Mouse (Mus musculus) hindbrain, embryonic 10.5 days (tissue): ENCODE results near the gene Psap. TPM values are rescaled to one million over a fixed set of nuclear protein-coding genes. Genes with fewer than 3 reads are reported as not detected.

Experiments
- DNase-seq: peaks from one replicate; pipeline ENCODE4 v3.0.0-alpha.2; 2017; ENCODE audit warnings: low spot score
- H3K27ac ChIP-seq: fragments of 300-500 bp; sonication (generic); 2 replicates; pipeline ENCODE4 v1.5.1; 2016; ENCODE audit warnings: mild to moderate bottlenecking, moderate library complexity
- H3K27me3 ChIP-seq: fragments of 300-500 bp; sonication (generic); 2 replicates; pipeline ENCODE4 v1.6.1; 2016; ENCODE audit warnings: mild to moderate bottlenecking; ENCODE audit not compliant: poor library complexity, insufficient read depth, severe bottlenecking
- H3K36me3 ChIP-seq: fragments of 300-500 bp; sonication (generic); 2 replicates; pipeline ENCODE4 v1.6.1; 2016; ENCODE audit warnings: mild to moderate bottlenecking, moderate library complexity
- H3K4me1 ChIP-seq: fragments of 300-500 bp; sonication (generic); replicated peaks from 2 replicates; pipeline ENCODE4 v1.6.1; 2016; ENCODE audit warnings: mild to moderate bottlenecking
- H3K4me3 ChIP-seq: fragments of 300-500 bp; sonication (generic); 2 replicates; pipeline ENCODE4 v1.5.1; 2016; ENCODE audit warnings: mild to moderate bottlenecking, moderate library complexity
- H3K9me3 ChIP-seq: fragments of 300-500 bp; sonication (generic); 2 replicates; pipeline ENCODE4 v1.6.1; 2016; ENCODE audit warnings: mild to moderate bottlenecking, moderate library complexity
- WGBS: fragments of 180-500 bp; shearing (Covaris S2); methylation state at CpG from one replicate; pipeline ENCODE4 v1.1.7; 2016; 5-methylcytosine and 5-hydroxymethylcytosine counted together
- polyA plus RNA-seq: library from polyadenylated mRNA; unstranded; fragments of >200 nt; fragmentation: Nextera tagmentation; extraction: Ambion mirVana; gene quantifications from 2 replicates; pipeline ENCODE4 v1.2.1, GENCODE M21; 2016

The Psap gene
- polyA plus RNA-seq, 1 experiment from 2014 or later: 86.4 TPM

DNA sequence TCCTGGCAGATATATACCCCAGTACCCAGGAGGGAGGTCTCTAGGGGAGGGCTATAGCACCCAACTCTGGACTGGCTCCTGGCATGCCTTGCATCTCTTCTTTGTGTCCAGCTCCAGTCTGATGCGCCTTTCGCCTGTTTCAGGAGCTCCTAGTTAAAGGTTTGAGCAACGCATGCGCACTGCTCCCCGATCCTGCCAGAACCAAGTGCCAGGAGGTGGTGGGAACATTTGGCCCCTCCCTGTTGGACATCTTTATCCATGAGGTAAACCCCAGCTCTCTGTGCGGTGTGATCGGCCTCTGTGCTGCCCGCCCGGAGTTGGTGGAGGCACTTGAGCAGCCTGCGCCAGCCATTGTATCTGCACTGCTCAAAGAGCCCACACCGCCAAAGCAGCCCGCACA is 22.2 kb downstream of the Psap start:
- peaks cover 86% of the 10 kb centered on the region for H3K36me3 ChIP-seq
- DNase-seq: no peak
- WGBS: 97% methylated on average over 12 of the region's 12 CpGs
- no peaks in the 10 kb centered on the region for H3K9me3 ChIP-seq
- H3K4me1 ChIP-seq: peaks cover 18% of the 10 kb centered on the region
- H3K4me3 ChIP-seq: no peak overlapping the region
- H3K27me3 ChIP-seq: no peaks in the 10 kb centered on the region
- H3K27ac ChIP-seq: no peak overlapping the region

DNA sequence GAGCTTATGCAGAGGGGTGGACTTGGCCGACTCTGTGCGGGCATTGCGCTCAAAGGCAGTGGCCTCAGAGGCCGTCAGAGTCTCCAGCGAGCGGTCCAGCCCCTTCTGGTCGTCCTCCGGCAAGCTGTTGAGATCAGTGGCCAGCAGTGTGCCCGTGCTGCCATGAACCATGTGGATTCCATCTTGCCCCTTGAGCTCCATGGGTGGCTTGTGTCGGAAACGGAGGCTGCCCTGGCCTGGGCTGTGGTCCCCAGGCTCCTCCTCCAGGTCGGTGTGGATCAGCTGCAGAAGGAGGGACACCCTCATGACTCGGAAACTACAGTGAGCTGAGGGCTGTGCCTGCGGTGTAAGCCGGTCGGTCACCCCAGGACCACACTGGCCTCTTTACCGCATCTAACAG is 26.0 kb downstream of the Psap start:
- H3K9me3 ChIP-seq: no peaks in the 10 kb centered on the region
- no peak overlapping the region for H3K4me3 ChIP-seq
- no peaks in the 10 kb centered on the region for H3K27me3 ChIP-seq
- DNase-seq: no peak
- H3K36me3 ChIP-seq: peaks cover 53% of the 10 kb centered on the region
- peaks cover 18% of the 10 kb centered on the region for H3K4me1 ChIP-seq
- H3K27ac ChIP-seq: no peak overlapping the region
- WGBS: 88% methylated on average over 17 of the region's 17 CpGs

DNA sequence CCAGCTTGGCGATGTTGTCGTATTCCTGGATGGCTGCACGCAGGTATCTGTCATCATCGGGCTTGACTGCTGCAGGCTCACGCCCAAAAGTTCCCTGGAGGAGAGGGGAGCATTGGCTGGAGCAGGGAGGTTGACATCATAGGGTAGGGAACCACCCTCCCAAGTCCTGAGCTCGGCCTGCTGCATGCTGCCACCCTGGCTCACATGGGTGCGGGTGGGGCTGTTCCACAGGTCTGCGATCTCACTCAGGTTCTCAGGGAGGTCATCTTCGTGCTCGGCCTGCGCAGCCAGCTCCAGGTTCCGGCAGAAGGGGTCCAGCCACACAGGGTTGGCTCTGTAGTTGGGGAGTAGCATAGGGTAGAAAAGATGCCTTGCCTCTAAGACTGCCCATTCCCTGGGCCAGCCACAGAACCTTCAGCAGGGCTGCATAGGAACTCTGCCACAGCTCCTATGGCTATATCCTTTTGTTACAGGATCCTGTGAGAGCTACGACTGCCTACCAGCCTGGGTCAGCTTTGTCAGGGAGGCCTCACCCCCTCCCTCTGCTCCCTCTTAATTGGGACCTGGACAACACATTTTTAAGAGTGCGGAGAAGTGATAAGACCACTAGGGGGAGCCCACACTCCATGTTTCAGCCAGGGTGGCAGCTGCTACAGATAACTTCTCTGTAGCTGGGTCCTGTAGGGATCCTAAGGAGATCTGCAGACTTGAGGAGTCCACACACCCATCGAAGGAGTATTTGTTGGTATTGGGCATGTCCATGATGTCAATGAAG is 27.6 kb downstream of the Psap start:
- Histone ChIP-seq H3K36me3 (peaks cover 37% of the 10 kb centered on the region), H3K9me3 (no peaks in the 10 kb centered on the region), H3K4me1 (peaks cover 18% of the 10 kb centered on the region), H3K27ac (peak overlapping the region; percentile 4; the same call in 1 of the 2 replicates), H3K27me3 (no peaks in the 10 kb centered on the region), H3K4me3 (no peak overlapping the region)
- 64% methylated on average over 15 of the region's 15 CpGs for WGBS
- DNase-seq: peak; percentile 85

GRCm38 (mm10) chr10:60310629-60311028 is 33.2 kb downstream of the Psap start:
- no peaks in the 10 kb centered on the region for H3K27me3 ChIP-seq
- no peak for DNase-seq
- WGBS: 90% methylated on average over 13 of the region's 13 CpGs

GRCm38 (mm10) chr10:60313606-60314005 is 36.2 kb downstream of the Psap start:
- DNase-seq: no peak
- 94% methylated on average over 5 of the region's 5 CpGs for WGBS
- Histone ChIP-seq H3K4me1 (peaks cover 7% of the 10 kb centered on the region; the same call in 1 of the 2 replicates), H3K27me3 (no peaks in the 10 kb centered on the region), H3K36me3 (no peaks in the 10 kb centered on the region), H3K9me3 (no peaks in the 10 kb centered on the region), H3K27ac (no peak overlapping the region), H3K4me3 (no peak overlapping the region)

More at GRCm38 (mm10) chr10:60310629-60311028, 33.2 kb downstream of the Psap start:
- H3K4me3 ChIP-seq: no peak overlapping the region
- H3K4me1 ChIP-seq: no peaks in the 10 kb centered on the region; the same call in 1 of the 2 replicates
- no peaks in the 10 kb centered on the region for H3K9me3 ChIP-seq
- H3K36me3 ChIP-seq: no peaks in the 10 kb centered on the region
- no peak overlapping the region for H3K27ac ChIP-seq

GRCm38 (mm10) chr10:60316166-60316565 is 38.7 kb downstream of the Psap start:
- no peaks in the 10 kb centered on the region for H3K27me3 ChIP-seq
- WGBS: 91% methylated on average over 4 of the region's 4 CpGs

DNA sequence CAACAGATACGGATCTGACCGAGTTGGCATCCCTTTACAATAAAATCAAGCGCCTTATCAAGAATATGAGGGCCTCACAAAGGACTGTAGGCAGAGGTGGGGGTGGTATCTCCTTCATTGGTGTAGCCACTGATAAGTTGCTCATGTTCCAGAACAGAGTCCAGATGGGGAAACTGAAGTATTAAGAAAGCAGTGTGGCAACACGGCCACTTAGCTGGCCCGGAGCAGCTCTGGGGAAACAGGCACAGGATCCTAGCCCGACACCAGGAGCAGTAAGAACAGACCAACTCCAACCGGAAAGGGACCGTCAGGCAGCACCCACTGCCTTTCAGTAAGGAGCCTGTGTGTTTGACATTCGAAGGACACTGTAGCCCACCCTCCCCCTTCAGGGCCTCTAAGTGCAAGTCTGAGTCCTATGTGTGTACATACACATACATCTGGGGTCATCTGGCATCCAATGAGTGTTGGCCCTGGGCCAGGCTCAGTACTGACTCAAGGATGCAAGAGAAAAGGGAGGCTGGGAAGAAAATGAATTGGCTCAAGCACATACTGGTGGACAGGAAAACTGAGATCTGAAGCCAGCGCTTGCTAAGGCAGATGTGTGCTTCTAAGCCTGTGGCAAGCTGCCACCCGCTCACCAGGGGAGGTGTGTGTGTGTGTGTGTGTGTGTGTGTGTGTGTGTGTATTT is 51.7 kb downstream of the Psap start:
- H3K4me1 ChIP-seq: peaks cover 4% of the 10 kb centered on the region
- no peaks in the 10 kb centered on the region for H3K9me3 ChIP-seq
- WGBS: 87% methylated on average over 11 of the region's 11 CpGs
- H3K4me3 ChIP-seq: no peak overlapping the region
- H3K27ac ChIP-seq: no peak overlapping the region; the same call in 1 of the 2 replicates
- no peaks in the 10 kb centered on the region for H3K27me3 ChIP-seq
- DNase-seq: no peak
- H3K36me3 ChIP-seq: no peaks in the 10 kb centered on the region

More at GRCm38 (mm10) chr10:60316166-60316565, 38.7 kb downstream of the Psap start:
- H3K4me1 ChIP-seq: peaks cover 7% of the 10 kb centered on the region; the same call in 1 of the 2 replicates
- no peaks in the 10 kb centered on the region for H3K36me3 ChIP-seq
- no peak overlapping the region for H3K27ac ChIP-seq
- DNase-seq: no peak
- H3K9me3 ChIP-seq: no peaks in the 10 kb centered on the region
- no peak overlapping the region for H3K4me3 ChIP-seq

GRCm38 (mm10) chr10:60334583-60334982 is 57.2 kb downstream of the Psap start:
- no peaks in the 10 kb centered on the region for H3K9me3 ChIP-seq
- no peak for DNase-seq
- H3K27ac ChIP-seq: no peak overlapping the region
- 77% methylated on average over 7 of the region's 7 CpGs for WGBS
- H3K36me3 ChIP-seq: no peaks in the 10 kb centered on the region
- H3K4me1 ChIP-seq: no peaks in the 10 kb centered on the region
- H3K4me3 ChIP-seq: no peak overlapping the region
- H3K27me3 ChIP-seq: no peaks in the 10 kb centered on the region

DNA sequence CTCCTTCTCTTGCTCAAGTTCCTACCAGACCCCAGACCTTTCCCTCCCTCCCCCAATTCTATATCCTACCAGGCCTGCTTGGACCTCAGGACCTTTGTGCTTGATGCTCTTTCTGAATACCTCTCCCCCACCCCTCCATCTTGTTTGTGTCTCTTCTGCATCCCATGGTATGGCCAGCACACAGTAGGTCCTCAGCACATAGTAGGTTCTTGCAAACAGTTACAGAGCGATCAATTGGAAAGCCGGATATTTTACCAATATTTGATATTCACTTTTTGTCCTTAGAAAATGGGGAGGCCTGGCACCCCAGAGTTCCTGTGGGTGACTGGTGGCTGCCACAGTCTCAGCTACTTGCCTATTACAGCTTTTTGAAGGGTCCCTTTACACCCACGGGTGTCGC is 57.6 kb downstream of the Psap start:
- H3K27me3 ChIP-seq: no peaks in the 10 kb centered on the region
- WGBS: 93% methylated on average over 4 of the region's 4 CpGs
- H3K9me3 ChIP-seq: no peaks in the 10 kb centered on the region

DNA sequence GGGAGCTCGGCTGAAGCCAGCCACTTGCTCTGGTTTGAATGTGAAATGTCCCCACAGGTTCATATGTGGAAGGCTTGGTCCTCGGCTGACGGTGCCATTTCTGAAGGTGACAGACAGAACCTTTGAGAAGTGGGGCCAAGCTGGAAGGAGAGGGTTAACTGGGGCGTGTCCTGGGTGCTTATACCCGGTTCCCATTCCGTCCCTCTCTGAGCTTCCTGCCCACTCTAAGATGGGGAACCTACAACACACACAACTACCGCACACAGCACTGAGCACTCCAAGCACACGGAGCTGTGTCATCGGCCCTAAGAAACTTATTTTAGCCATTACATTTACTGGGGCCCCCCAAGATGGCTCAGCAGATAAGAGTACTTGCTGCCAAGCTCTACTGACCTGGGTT is 64.1 kb downstream of the Psap start:
- Histone ChIP-seq H3K36me3 (no peaks in the 10 kb centered on the region), H3K4me3 (no peak overlapping the region), H3K27me3 (peaks cover 8% of the 10 kb centered on the region), H3K27ac (no peak overlapping the region), H3K9me3 (no peaks in the 10 kb centered on the region), H3K4me1 (peaks cover 21% of the 10 kb centered on the region)
- WGBS: 81% methylated on average over 9 of the region's 9 CpGs
- no peak for DNase-seq

More for the DNA sequence above, 57.6 kb downstream of the Psap start:
- Histone ChIP-seq H3K36me3 (no peaks in the 10 kb centered on the region), H3K4me1 (no peaks in the 10 kb centered on the region), H3K4me3 (no peak overlapping the region), H3K27ac (no peak overlapping the region)
- no peak for DNase-seq

DNA sequence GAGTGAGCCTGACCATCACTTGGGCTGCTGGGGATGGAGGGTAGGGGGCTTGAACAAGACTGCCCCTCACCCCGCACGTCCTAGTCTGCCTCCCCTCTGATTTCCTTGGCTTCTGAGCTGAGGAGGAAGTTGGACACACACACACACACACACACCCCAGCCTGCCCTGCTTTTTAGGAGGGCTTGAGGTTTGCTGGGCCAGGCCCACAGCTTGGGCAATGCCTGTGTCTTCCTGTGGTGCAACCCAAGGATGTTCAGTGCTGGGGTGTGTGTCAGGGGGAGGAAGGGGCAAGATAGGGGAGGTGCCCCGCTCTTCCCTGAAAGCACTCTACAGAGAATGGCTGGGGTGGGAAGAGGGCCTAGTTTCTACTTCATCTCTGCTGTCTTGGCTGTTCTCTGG is 66.7 kb downstream of the Psap start:
- 78% methylated on average over 3 of the region's 3 CpGs for WGBS
- DNase-seq: no peak
- no peak overlapping the region for H3K4me3 ChIP-seq
- peaks cover 33% of the 10 kb centered on the region for H3K27me3 ChIP-seq
- peak overlapping the region; percentile 35 for H3K27ac ChIP-seq
- peaks cover 47% of the 10 kb centered on the region for H3K4me1 ChIP-seq
- H3K36me3 ChIP-seq: no peaks in the 10 kb centered on the region
- H3K9me3 ChIP-seq: no peaks in the 10 kb centered on the region

DNA sequence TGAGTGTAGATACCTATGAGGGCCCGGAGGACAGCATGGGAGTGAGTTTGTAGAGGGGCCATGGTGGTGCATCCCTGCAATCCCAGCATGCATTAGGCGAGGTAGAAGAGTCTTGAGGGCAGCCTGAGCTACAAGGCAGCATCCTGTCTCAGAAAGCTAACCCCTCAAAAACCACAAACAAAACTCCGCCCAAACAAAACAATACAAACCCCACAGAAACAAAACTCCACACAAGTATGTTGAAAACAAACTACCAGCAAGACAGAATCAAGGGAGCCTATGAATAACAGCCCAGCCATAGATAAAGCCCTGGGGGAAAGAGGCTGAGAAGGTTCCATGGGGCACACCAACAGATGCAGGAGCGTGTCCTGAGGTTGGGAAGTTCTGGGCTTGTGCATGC is 68.6 kb downstream of the Psap start:
- no peaks in the 10 kb centered on the region for H3K9me3 ChIP-seq
- peaks cover 36% of the 10 kb centered on the region for H3K27me3 ChIP-seq
- no peaks in the 10 kb centered on the region for H3K36me3 ChIP-seq
- peaks cover 66% of the 10 kb centered on the region for H3K4me1 ChIP-seq
- H3K27ac ChIP-seq: no peak overlapping the region
- WGBS: 78% methylated on average over 4 of the region's 4 CpGs
- DNase-seq: no peak
- peak overlapping the region; percentile 47; the same call in 1 of the 2 replicates for H3K4me3 ChIP-seq
